Mouse (Mus musculus) thymus, adult 2 months (tissue): ENCODE results near the gene Gm340. TPM values are rescaled to one million over a fixed set of nuclear protein-coding genes. Genes with fewer than 3 reads are reported as not detected.

Experiments
- DNase-seq: peaks from one replicate; pipeline ENCODE4 v3.0.0; 2021
- H3K27ac ChIP-seq: fragments of 200-500 bp; 2 replicates; pipeline ENCODE4 v1.5.1; 2012; ENCODE audit warnings: low read length, control low read depth; ENCODE audit not compliant: control insufficient read depth, insufficient read depth
- H3K27me3 ChIP-seq: fragments of 200-500 bp; 2 replicates; pipeline ENCODE4 v1.6.1; 2012; ENCODE audit warnings: mild to moderate bottlenecking, low read length, moderate library complexity, mixed read lengths; ENCODE audit not compliant: control insufficient read depth, insufficient read depth
- H3K36me3 ChIP-seq: fragments of 200-500 bp; 2 replicates; pipeline ENCODE4 v1.6.1; 2012; ENCODE audit warnings: mild to moderate bottlenecking, low read length, moderate library complexity; ENCODE audit not compliant: control insufficient read depth, insufficient read depth
- H3K4me1 ChIP-seq: fragments of 200-500 bp; replicated peaks from 2 replicates; pipeline ENCODE4 v1.6.1; 2012; ENCODE audit warnings: low read length; ENCODE audit not compliant: control insufficient read depth, insufficient read depth
- H3K4me3 ChIP-seq: fragments of 200-500 bp; 2 replicates; pipeline ENCODE4 v1.5.1; 2012; ENCODE audit warnings: mild to moderate bottlenecking, low read length, control low read depth, moderate library complexity; ENCODE audit not compliant: control insufficient read depth, insufficient read depth
- CTCF ChIP-seq: fragments of 200-500 bp; IDR thresholded peaks from 2 replicates; pipeline ENCODE4 v1.5.1; 2012; ENCODE audit warnings: mild to moderate bottlenecking, control low read depth, low read length, moderate library complexity, borderline replicate concordance; ENCODE audit not compliant: control insufficient read depth, poor library complexity, insufficient read depth; ENCODE audit errors: extremely low read depth
- POLR2A ChIP-seq: fragments of 200-500 bp; IDR thresholded peaks from 2 replicates; pipeline ENCODE4 v1.6.1; 2012; ENCODE audit warnings: mild to moderate bottlenecking, low read length, control low read depth, moderate library complexity; ENCODE audit not compliant: control insufficient read depth, poor library complexity, insufficient read depth; ENCODE audit errors: extremely low read depth
- WGBS: fragments of 180-500 bp; shearing (Covaris S2); methylation state at CpG from one replicate; pipeline ENCODE4 v1.1.7; 2018; 5-methylcytosine and 5-hydroxymethylcytosine counted together
- polyA plus RNA-seq: library from polyadenylated mRNA; depleted of rRNA; stranded (reverse); fragments of >200 nt; gene quantifications from 2 replicates; pipeline ENCODE4 v1.2.3, GENCODE M21; 2012

Gm340 gene
- polyA plus RNA-seq, 1 experiment: 2.8 TPM

GRCm38 (mm10) chr19:41611683-41612082 lies 29.5 kb downstream of the Gm340 start:
- Histone ChIP-seq H3K27me3 (no peaks in the 10 kb centered on the region), H3K4me3 (no peak overlapping the region), H3K36me3 (no peaks in the 10 kb centered on the region), H3K27ac (no peak overlapping the region), H3K4me1 (peaks cover 8% of the 10 kb centered on the region; the same call in 1 of the 2 replicates)
- DNase-seq: no peak
- TF ChIP-seq POLR2A (no peak), CTCF (no peak)
- WGBS: 70% methylated on average over 6 of the region's 6 CpGs

- Histone ChIP-seq H3K4me1 (peaks cover 16% of the 10 kb centered on the region), H3K27ac (no peak overlapping the region), H3K4me3 (no peak overlapping the region), H3K36me3 (no peaks in the 10 kb centered on the region), H3K27me3 (no peaks in the 10 kb centered on the region)
- no peak for DNase-seq
- TF ChIP-seq POLR2A: no peak
- TF ChIP-seq CTCF: no peak
- 67% methylated on average over 16 of the region's 16 CpGs for WGBS
Measured at GRCm38 (mm10) chr19:41613325-41614087, 31.3 kb downstream of the Gm340 start.

GRCm38 (mm10) chr19:41615606-41616224 lies 33.5 kb downstream of the Gm340 start:
- 65% methylated on average over 11 of the region's 11 CpGs for WGBS
- no peak overlapping the region for H3K27ac ChIP-seq
- H3K27me3 ChIP-seq: no peaks in the 10 kb centered on the region
- TF ChIP-seq CTCF: no peak
- no peak for DNase-seq
- no peak overlapping the region for H3K4me3 ChIP-seq
- peaks cover 22% of the 10 kb centered on the region for H3K4me1 ChIP-seq
- H3K36me3 ChIP-seq: no peaks in the 10 kb centered on the region

- TF ChIP-seq CTCF: no peak
- TF ChIP-seq POLR2A: no peak
- Histone ChIP-seq H3K27me3 (no peaks in the 10 kb centered on the region), H3K27ac (no peak overlapping the region), H3K4me3 (no peak overlapping the region), H3K36me3 (no peaks in the 10 kb centered on the region), H3K4me1 (peaks cover 22% of the 10 kb centered on the region)
- no peak for DNase-seq
- 99% methylated on average over 6 of the region's 6 CpGs for WGBS
Measured at GRCm38 (mm10) chr19:41616274-41616673, 34.1 kb downstream of the Gm340 start.

- Histone ChIP-seq H3K4me3 (no peak overlapping the region), H3K27me3 (no peaks in the 10 kb centered on the region), H3K27ac (no peak overlapping the region), H3K4me1 (peaks cover 22% of the 10 kb centered on the region), H3K36me3 (no peaks in the 10 kb centered on the region)
- TF ChIP-seq CTCF: no peak
- TF ChIP-seq POLR2A: no peak
- DNase-seq: no peak
- WGBS: 91% methylated on average over 13 of the region's 13 CpGs
Measured at GRCm38 (mm10) chr19:41617102-41617501, 34.9 kb downstream of the Gm340 start.

- Histone ChIP-seq H3K27me3 (no peaks in the 10 kb centered on the region), H3K4me1 (peaks cover 22% of the 10 kb centered on the region), H3K36me3 (no peaks in the 10 kb centered on the region), H3K4me3 (no peak overlapping the region), H3K27ac (no peak overlapping the region)
- no peak for TF ChIP-seq CTCF
- TF ChIP-seq POLR2A: no peak
- DNase-seq: no peak
- WGBS: 32% methylated on average over 6 of the region's 6 CpGs
Measured at GRCm38 (mm10) chr19:41618153-41618657, 36.0 kb downstream of the Gm340 start.

GRCm38 (mm10) chr19:41618771-41619385 lies 36.7 kb downstream of the Gm340 start:
- DNase-seq: no peak
- 48% methylated on average over 19 of the region's 19 CpGs for WGBS

More at GRCm38 (mm10) chr19:41618771-41619385, 36.7 kb downstream of the Gm340 start:
- Histone ChIP-seq H3K4me1 (peaks cover 20% of the 10 kb centered on the region), H3K4me3 (no peak overlapping the region), H3K36me3 (no peaks in the 10 kb centered on the region), H3K27ac (no peak overlapping the region), H3K27me3 (no peaks in the 10 kb centered on the region)
- TF ChIP-seq CTCF (no peak), POLR2A (no peak)
